Mouse (Mus musculus): ENCODE results near the gene Crebbp. TPM values are rescaled to one million over a fixed set of nuclear protein-coding genes. Genes with fewer than 3 reads are reported as not detected.

Gene Crebbp
- total and polyA plus RNA-seq, 3 experiments, result 15.1 to 39.5 (median 34.8) TPM

DNA sequence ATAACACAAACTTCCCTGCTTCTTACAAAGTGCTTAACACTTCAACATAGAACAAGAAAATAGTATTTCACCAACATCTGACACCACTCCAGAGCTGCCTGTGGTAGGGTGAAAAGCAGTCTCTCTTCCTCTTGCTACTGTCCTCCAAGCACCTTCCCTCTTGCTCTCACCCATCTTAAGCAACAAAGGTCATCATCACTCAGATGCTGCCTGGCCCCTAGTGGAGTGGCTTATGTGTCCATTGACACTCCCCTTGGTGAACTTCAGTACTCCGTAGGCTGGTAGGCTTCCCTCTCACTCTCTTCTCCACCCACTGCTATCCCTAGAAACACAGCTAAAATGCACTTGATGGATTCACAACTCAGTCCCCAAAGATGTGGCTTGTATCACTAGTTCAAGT is 3.5 kb downstream of the Crebbp start:
- Histone ChIP-seq H3K27me3 (ENCODE audit: control insufficient read depth, insufficient read depth, low read length) (no peaks in the 10 kb centered on the region), H3K27ac (no peak overlapping the region), H3K4me3 (no peak overlapping the region), H3K79me2 (replicated peaks; ENCODE audit: control insufficient read depth, insufficient read depth, low read length) (peaks cover 7% of the 10 kb centered on the region), H3K36me3 (ENCODE audit: control insufficient read depth, insufficient read depth, low read length) (peaks cover 29% of the 10 kb centered on the region), H3K4me1 (ENCODE audit: control insufficient read depth, insufficient read depth, low read length) (peaks cover 20% of the 10 kb centered on the region), H3K9ac (ENCODE audit: low read depth, low read length) (no peak overlapping the region)
- intact Hi-C loops (cut with DNase I), result loop anchor here (5.0 to 10.0 kb wide), 7 partner anchors 57 to 1045 kb away; partner anchors contain the start of genes Eef2kmt, Slx4 and Trap1
- TF ChIP-seq EP300 (IDR thresholded peaks at IDR 0.05; ENCODE audit: insufficient read depth, low read depth, low read length) (no peak), POLR2A (IDR thresholded peaks at IDR 0.05; ENCODE audit: insufficient read depth, low read depth, low read length) (no peak), CTCF (IDR thresholded peaks at IDR 0.05) (0 out of 2 replicates have a peak, but pooled peaks have one; percentile 5)
- WGBS, result 27% methylated on average over 1 of the region's 1 CpGs
- no peak for DNase-seq

DNA sequence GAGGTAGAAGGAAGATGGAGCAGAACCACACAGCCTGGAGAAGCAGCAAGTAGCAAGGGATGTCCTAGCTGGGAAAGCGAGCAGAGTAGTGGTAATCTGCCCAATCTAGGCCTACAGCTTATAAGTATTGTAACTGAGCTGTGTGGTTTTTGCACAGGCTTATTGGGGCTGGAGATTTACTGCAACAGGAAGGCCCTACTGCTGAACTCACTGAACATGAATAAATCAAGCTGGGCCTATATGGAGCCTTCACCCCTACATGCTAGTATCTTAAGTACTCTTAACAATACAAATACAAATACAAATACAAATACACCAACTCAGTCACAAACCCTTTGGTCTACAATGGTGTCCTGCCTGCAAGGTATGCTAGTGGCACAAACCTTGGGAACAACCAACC is 10.2 kb downstream of the Crebbp start:
- Histone ChIP-seq H3K79me2 (replicated peaks; ENCODE audit: control insufficient read depth, insufficient read depth, low read length) (peaks cover 16% of the 10 kb centered on the region), H3K9ac (ENCODE audit: low read depth, low read length) (no peak overlapping the region), H3K27me3 (ENCODE audit: control insufficient read depth, insufficient read depth, low read length) (no peaks in the 10 kb centered on the region), H3K36me3 (ENCODE audit: control insufficient read depth, insufficient read depth, low read length) (peaks cover 43% of the 10 kb centered on the region), H3K27ac (no peak overlapping the region), H3K4me3 (no peak overlapping the region), H3K4me1 (ENCODE audit: control insufficient read depth, insufficient read depth, low read length) (peaks cover 29% of the 10 kb centered on the region)
- 94% methylated on average over 1 of the region's 1 CpGs for WGBS
- DNase-seq, result no peak
- intact Hi-C loops (cut with DNase I), result loop anchor here (5.0 kb wide), 1 partner anchor 36 kb away; no protein-coding TSS in a partner anchor
- TF ChIP-seq EP300 (IDR thresholded peaks at IDR 0.05; ENCODE audit: insufficient read depth, low read depth, low read length), result no peak
- TF ChIP-seq POLR2A (IDR thresholded peaks at IDR 0.05; ENCODE audit: insufficient read depth, low read depth, low read length), result no peak
- TF ChIP-seq CTCF (IDR thresholded peaks at IDR 0.05), result no peak

DNA sequence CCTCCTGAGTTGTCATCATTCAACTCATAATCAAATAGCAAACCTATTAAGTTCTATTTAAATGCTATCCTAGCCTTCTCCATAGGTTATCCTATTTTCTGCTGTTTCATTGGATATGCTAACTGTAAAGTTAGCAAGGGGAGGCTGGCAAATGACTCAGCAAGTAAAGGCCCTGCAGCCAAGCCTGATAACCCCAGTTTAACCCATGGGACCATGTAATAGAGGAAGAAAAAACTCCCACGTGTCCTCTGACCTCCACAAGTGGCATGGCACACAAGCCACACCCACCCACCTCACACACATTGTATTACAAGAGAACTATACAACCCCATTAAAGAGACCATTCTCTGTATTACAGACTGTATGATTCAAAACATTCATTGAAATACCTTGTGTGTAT is 13.8 kb downstream of the Crebbp start:
- Histone ChIP-seq H3K27ac (no peak overlapping the region), H3K27me3 (ENCODE audit: control insufficient read depth, insufficient read depth, low read length) (no peaks in the 10 kb centered on the region), H3K79me2 (replicated peaks; ENCODE audit: control insufficient read depth, insufficient read depth, low read length) (peaks cover 15% of the 10 kb centered on the region), H3K36me3 (ENCODE audit: control insufficient read depth, insufficient read depth, low read length) (peaks cover 20% of the 10 kb centered on the region), H3K4me1 (ENCODE audit: control insufficient read depth, insufficient read depth, low read length) (peaks cover 21% of the 10 kb centered on the region), H3K9ac (ENCODE audit: low read depth, low read length) (no peak overlapping the region), H3K4me3 (no peak overlapping the region)
- no peak for TF ChIP-seq POLR2A (IDR thresholded peaks at IDR 0.05; ENCODE audit: insufficient read depth, low read depth, low read length)
- TF ChIP-seq EP300 (IDR thresholded peaks at IDR 0.05; ENCODE audit: insufficient read depth, low read depth, low read length), result no peak
- TF ChIP-seq CTCF (IDR thresholded peaks at IDR 0.05), result no peak
- 3% methylated on average over 1 of the region's 1 CpGs for WGBS
- no peak for DNase-seq
- intact Hi-C loops (cut with DNase I), result loop anchor here (5.0 kb wide), 1 partner anchor 33 kb away; no protein-coding TSS in a partner anchor

DNA sequence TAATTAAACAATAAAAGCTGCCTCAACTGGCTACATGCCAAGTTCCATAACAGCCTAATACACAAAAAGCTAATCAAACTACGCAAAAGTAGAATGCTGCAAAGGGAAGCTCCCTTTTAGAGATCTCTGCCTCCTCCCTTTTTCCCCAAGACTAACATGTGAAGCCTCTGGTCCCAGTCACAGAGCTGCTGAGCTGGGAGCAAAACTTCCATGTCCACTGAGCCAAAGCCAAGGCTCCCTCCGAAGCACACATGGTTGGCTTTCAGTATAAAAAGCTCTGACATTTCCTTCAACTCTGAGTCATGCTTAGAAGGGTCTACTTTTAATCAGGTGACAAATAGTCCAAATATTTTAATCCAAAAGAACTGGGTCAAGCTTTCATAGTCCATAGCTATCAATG is 14.2 kb downstream of the Crebbp start:
- H3K36me3 ChIP-seq (ENCODE audit: control insufficient read depth, insufficient read depth, low read length), result peaks cover 17% of the 10 kb centered on the region
- no peak overlapping the region for H3K4me3 ChIP-seq
- no peaks in the 10 kb centered on the region for H3K27me3 ChIP-seq (ENCODE audit: control insufficient read depth, insufficient read depth, low read length)
- intact Hi-C loops (cut with DNase I), result no loop called here
- peaks cover 21% of the 10 kb centered on the region for H3K4me1 ChIP-seq (ENCODE audit: control insufficient read depth, insufficient read depth, low read length)
- H3K27ac ChIP-seq, result no peak overlapping the region
- H3K79me2 ChIP-seq (replicated peaks; ENCODE audit: control insufficient read depth, insufficient read depth, low read length), result peaks cover 13% of the 10 kb centered on the region
- no peak overlapping the region for H3K9ac ChIP-seq (ENCODE audit: low read depth, low read length)
- DNase-seq, result no peak
- 25% methylated on average over 2 of the region's 2 CpGs for WGBS
- no peak for TF ChIP-seq EP300 (IDR thresholded peaks at IDR 0.05; ENCODE audit: insufficient read depth, low read depth, low read length)
- TF ChIP-seq CTCF (IDR thresholded peaks at IDR 0.05), result no peak
- TF ChIP-seq POLR2A (IDR thresholded peaks at IDR 0.05; ENCODE audit: insufficient read depth, low read depth, low read length), result no peak

DNA sequence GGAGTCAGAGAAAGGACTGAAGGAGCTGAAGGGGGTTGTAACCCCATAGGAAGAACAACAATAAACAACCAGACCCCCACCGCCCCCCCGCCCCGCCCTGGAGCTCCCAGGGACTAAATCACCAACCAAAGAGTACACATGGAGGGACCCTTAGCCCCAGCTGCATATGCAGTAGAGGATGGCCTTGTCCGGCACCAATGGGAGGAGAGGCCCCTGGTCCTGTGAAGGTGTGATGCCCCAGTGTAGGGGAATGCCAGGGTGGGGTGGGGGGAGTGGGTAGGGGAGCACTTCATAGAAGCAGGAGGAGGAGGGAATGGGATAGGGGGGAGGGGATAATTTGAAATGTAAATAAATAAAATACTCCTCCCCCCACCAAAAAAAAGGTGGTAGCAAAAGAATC is 15.8 kb downstream of the Crebbp start:
- 98% methylated on average over 4 of the region's 4 CpGs for WGBS
- no peak for DNase-seq
- Histone ChIP-seq H3K36me3 (ENCODE audit: control insufficient read depth, insufficient read depth, low read length) (peaks cover 18% of the 10 kb centered on the region), H3K79me2 (replicated peaks; ENCODE audit: control insufficient read depth, insufficient read depth, low read length) (peaks cover 12% of the 10 kb centered on the region), H3K27ac (no peak overlapping the region), H3K27me3 (ENCODE audit: control insufficient read depth, insufficient read depth, low read length) (no peaks in the 10 kb centered on the region), H3K4me1 (ENCODE audit: control insufficient read depth, insufficient read depth, low read length) (peaks cover 18% of the 10 kb centered on the region), H3K4me3 (no peak overlapping the region), H3K9ac (ENCODE audit: low read depth, low read length) (no peak overlapping the region)
- TF ChIP-seq EP300 (IDR thresholded peaks at IDR 0.05; ENCODE audit: insufficient read depth, low read depth, low read length) (no peak), CTCF (IDR thresholded peaks at IDR 0.05) (no peak), POLR2A (IDR thresholded peaks at IDR 0.05; ENCODE audit: insufficient read depth, low read depth, low read length) (no peak)
- intact Hi-C loops (cut with DNase I), result no loop called here

DNA sequence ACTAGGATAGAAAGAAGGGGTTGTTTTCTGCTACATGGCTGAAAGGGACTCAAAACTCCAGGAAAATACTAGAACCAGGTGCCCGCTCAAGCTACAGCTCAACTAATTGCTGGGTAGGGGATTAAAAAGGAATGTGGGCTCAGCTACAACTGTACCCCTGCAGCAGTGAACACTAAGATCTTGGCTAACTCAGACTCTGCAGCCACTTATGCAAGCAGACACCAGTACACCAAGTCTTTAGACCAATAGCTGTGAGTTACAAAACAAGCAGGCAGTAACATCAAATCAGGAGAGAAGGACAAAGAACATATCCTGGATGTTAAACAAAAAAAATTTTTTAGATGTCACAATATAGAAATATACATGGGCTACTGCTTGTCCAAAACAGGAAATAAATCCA is 23.6 kb downstream of the Crebbp start:
- intact Hi-C loops (cut with DNase I), result no loop called here
- Histone ChIP-seq H3K36me3 (ENCODE audit: control insufficient read depth, insufficient read depth, low read length) (peaks cover 35% of the 10 kb centered on the region), H3K4me1 (ENCODE audit: control insufficient read depth, insufficient read depth, low read length) (peaks cover 12% of the 10 kb centered on the region), H3K79me2 (replicated peaks; ENCODE audit: control insufficient read depth, insufficient read depth, low read length) (peaks cover 12% of the 10 kb centered on the region), H3K27me3 (ENCODE audit: control insufficient read depth, insufficient read depth, low read length) (no peaks in the 10 kb centered on the region), H3K27ac (no peak overlapping the region), H3K9ac (ENCODE audit: low read depth, low read length) (no peak overlapping the region), H3K4me3 (no peak overlapping the region)
- WGBS, result 93% methylated on average over 1 of the region's 1 CpGs
- DNase-seq, result no peak
- TF ChIP-seq POLR2A (IDR thresholded peaks at IDR 0.05; ENCODE audit: insufficient read depth, low read depth, low read length), result no peak
- no peak for TF ChIP-seq CTCF (IDR thresholded peaks at IDR 0.05)
- no peak for TF ChIP-seq EP300 (IDR thresholded peaks at IDR 0.05; ENCODE audit: insufficient read depth, low read depth, low read length)
